Mouse (Mus musculus): ENCODE measurements around the gene Glb1l. TPM values are rescaled to one million over a fixed set of nuclear protein-coding genes. Genes with fewer than 3 reads are reported as not detected.

Glb1l gene
- polyA plus RNA-seq, 1 experiment from 2014 or later = 16.6 TPM

GRCm38 (mm10) chr1:75187914-75188483 lies 22.6 kb downstream of the Glb1l start:
- Histone ChIP-seq H3K9me3 (no peaks in the 10 kb centered on the region), H3K27me3 (no peaks in the 10 kb centered on the region), H3K9ac (no peak overlapping the region), H3K36me3 (peaks cover 69% of the 10 kb centered on the region), H3K4me2 (no peak overlapping the region), H3K4me1 (replicated peaks) (peaks cover 26% of the 10 kb centered on the region), H3K4me3 (no peak overlapping the region), H3K27ac (replicated peaks) (no peak overlapping the region)
- no peak for ATAC-seq (ENCODE audit: low read depth)
- 95% methylated on average over 2 of the region's 2 CpGs for WGBS

GRCm38 (mm10) chr1:75187126-75187525 lies 23.5 kb downstream of the Glb1l start:
- Histone ChIP-seq H3K4me3 (no peak overlapping the region), H3K27me3 (no peaks in the 10 kb centered on the region), H3K36me3 (peaks cover 78% of the 10 kb centered on the region), H3K9me3 (no peaks in the 10 kb centered on the region), H3K27ac (replicated peaks) (no peak overlapping the region), H3K9ac (no peak overlapping the region), H3K4me2 (no peak overlapping the region), H3K4me1 (replicated peaks) (peaks cover 20% of the 10 kb centered on the region)
- no peak for ATAC-seq (ENCODE audit: low read depth)

- H3K27me3 ChIP-seq = no peaks in the 10 kb centered on the region
- no peak overlapping the region for H3K4me2 ChIP-seq
- no peak overlapping the region for H3K4me3 ChIP-seq
- ATAC-seq (ENCODE audit: low read depth) = no peak
- no peak overlapping the region for H3K27ac ChIP-seq (replicated peaks)
- 89% methylated on average over 11 of the region's 11 CpGs for WGBS
- 0 out of 2 replicates have a peak overlapping the region, but pooled peaks have one; percentile 5 for H3K9ac ChIP-seq
- H3K9me3 ChIP-seq = no peaks in the 10 kb centered on the region
- peaks cover 16% of the 10 kb centered on the region for H3K4me1 ChIP-seq (replicated peaks)
- peaks cover 91% of the 10 kb centered on the region for H3K36me3 ChIP-seq
Observed at GRCm38 (mm10) chr1:75185495-75185894, 25.1 kb downstream of the Glb1l start.

GRCm38 (mm10) chr1:75182160-75182559 lies 28.5 kb downstream of the Glb1l start:
- Histone ChIP-seq H3K9ac (no peak overlapping the region), H3K27me3 (no peaks in the 10 kb centered on the region), H3K27ac (replicated peaks) (no peak overlapping the region), H3K9me3 (no peaks in the 10 kb centered on the region), H3K4me1 (replicated peaks) (peaks cover 30% of the 10 kb centered on the region), H3K36me3 (peaks cover 70% of the 10 kb centered on the region), H3K4me3 (no peak overlapping the region), H3K4me2 (no peak overlapping the region)
- 72% methylated on average over 4 of the region's 4 CpGs for WGBS
- ATAC-seq (ENCODE audit: low read depth) = no peak

GRCm38 (mm10) chr1:75181377-75181870 lies 29.2 kb downstream of the Glb1l start:
- Histone ChIP-seq H3K4me3 (no peak overlapping the region), H3K4me2 (no peak overlapping the region), H3K4me1 (replicated peaks) (peaks cover 30% of the 10 kb centered on the region), H3K27me3 (no peaks in the 10 kb centered on the region), H3K9ac (no peak overlapping the region), H3K9me3 (no peaks in the 10 kb centered on the region), H3K36me3 (peaks cover 70% of the 10 kb centered on the region), H3K27ac (replicated peaks) (no peak overlapping the region)
- WGBS = 93% methylated on average over 4 of the region's 4 CpGs
- ATAC-seq (ENCODE audit: low read depth) = no peak

- Histone ChIP-seq H3K4me3 (peak overlapping the region; percentile 58), H3K9me3 (no peaks in the 10 kb centered on the region), H3K27ac (replicated peaks) (no peak overlapping the region), H3K4me1 (replicated peaks) (peaks cover 30% of the 10 kb centered on the region), H3K4me2 (peak overlapping the region; percentile 100), H3K27me3 (no peaks in the 10 kb centered on the region), H3K9ac (peak overlapping the region; percentile 77; the same call in 1 of the 2 replicates), H3K36me3 (peaks cover 70% of the 10 kb centered on the region)
- 32% methylated on average over 7 of the region's 7 CpGs for WGBS
- ATAC-seq (ENCODE audit: low read depth) = peak; percentile 21; the same call in 1 of the 2 replicates
Observed at GRCm38 (mm10) chr1:75180741-75181140, 29.9 kb downstream of the Glb1l start.

GRCm38 (mm10) chr1:75180105-75180590 lies 30.5 kb downstream of the Glb1l start, which contains the start of gene Abcb6:
TSS of gene Abcb6 (minus strand) at chr1:75180392.
- peak; percentile 93 for ATAC-seq (ENCODE audit: low read depth)
- Histone ChIP-seq H3K36me3 (peaks cover 70% of the 10 kb centered on the region), H3K4me1 (replicated peaks) (peaks cover 30% of the 10 kb centered on the region), H3K4me3 (peak within 1 kb of the TSS; percentile 58), H3K9me3 (no peaks in the 10 kb centered on the region), H3K9ac (peak within 1 kb of the TSS; percentile 77), H3K27ac (replicated peaks) (peak within 1 kb of the TSS; percentile 76), H3K4me2 (peak within 1 kb of the TSS; percentile 100), H3K27me3 (no peaks in the 10 kb centered on the region)
- under 1% methylated on average over 31 of the region's 31 CpGs for WGBS

GRCm38 (mm10) chr1:75179334-75180104 lies 31.1 kb downstream of the Glb1l start:
- H3K27me3 ChIP-seq = no peaks in the 10 kb centered on the region
- peak overlapping the region; percentile 58 for H3K4me3 ChIP-seq
- H3K27ac ChIP-seq (replicated peaks) = peak overlapping the region; percentile 76
- H3K36me3 ChIP-seq = peaks cover 69% of the 10 kb centered on the region
- peak overlapping the region; percentile 100 for H3K4me2 ChIP-seq
- no peaks in the 10 kb centered on the region for H3K9me3 ChIP-seq
- H3K4me1 ChIP-seq (replicated peaks) = peaks cover 30% of the 10 kb centered on the region
- peak overlapping the region; percentile 77 for H3K9ac ChIP-seq
- WGBS = 8% methylated on average over 23 of the region's 23 CpGs
- ATAC-seq (ENCODE audit: low read depth) = peak; percentile 47

GRCm38 (mm10) chr1:75168472-75169464 lies 41.8 kb downstream of the Glb1l start, which contains the start of gene Zfand2b:
TSS of gene Zfand2b (plus strand) at chr1:75168646.
- WGBS = under 1% methylated on average over 58 of the region's 59 CpGs

GRCm38 (mm10) chr1:75168093-75168471 lies 42.5 kb downstream of the Glb1l start:
- 11% methylated on average over 7 of the region's 7 CpGs for WGBS
- Histone ChIP-seq H3K27ac (replicated peaks) (peak overlapping the region; percentile 92), H3K36me3 (peaks cover 33% of the 10 kb centered on the region), H3K9ac (peak overlapping the region; percentile 73), H3K9me3 (no peaks in the 10 kb centered on the region), H3K4me1 (replicated peaks) (peaks cover 15% of the 10 kb centered on the region), H3K4me3 (peak overlapping the region; percentile 71), H3K4me2 (peak overlapping the region; percentile 71), H3K27me3 (no peaks in the 10 kb centered on the region)
- peak; percentile 21 for ATAC-seq (ENCODE audit: low read depth)

More at GRCm38 (mm10) chr1:75168472-75169464, 41.8 kb downstream of the Glb1l start, which contains the start of gene Zfand2b:
- Histone ChIP-seq H3K4me3 (peak within 1 kb of the TSS; percentile 71), H3K27ac (replicated peaks) (peak within 1 kb of the TSS; percentile 92), H3K9me3 (no peaks in the 10 kb centered on the region), H3K36me3 (peaks cover 40% of the 10 kb centered on the region), H3K9ac (peak within 1 kb of the TSS; percentile 73), H3K27me3 (no peaks in the 10 kb centered on the region), H3K4me1 (replicated peaks) (peaks cover 15% of the 10 kb centered on the region), H3K4me2 (peak within 1 kb of the TSS; percentile 71)
- peak; percentile 98 for ATAC-seq (ENCODE audit: low read depth)

GRCm38 (mm10) chr1:75160256-75160617 lies 50.4 kb downstream of the Glb1l start:
- ATAC-seq (ENCODE audit: low read depth) = no peak
- no peaks in the 10 kb centered on the region for H3K4me1 ChIP-seq (replicated peaks)
- H3K36me3 ChIP-seq = no peaks in the 10 kb centered on the region
- H3K9me3 ChIP-seq = no peaks in the 10 kb centered on the region
- H3K27ac ChIP-seq (replicated peaks) = no peak overlapping the region
- H3K4me2 ChIP-seq = no peak overlapping the region
- no peaks in the 10 kb centered on the region for H3K27me3 ChIP-seq
- no peak overlapping the region for H3K9ac ChIP-seq
- 91% methylated on average over 4 of the region's 4 CpGs for WGBS
- H3K4me3 ChIP-seq = no peak overlapping the region

Data from neural tube, embryonic 13.5 days (tissue).